In genomic region chr8:110177359-110178155, GRCm38 (mm10) we compare ENCODE assay signal across 8 mouse cellular contexts. TPM values are rescaled to one million over a fixed set of nuclear protein-coding genes. Genes with fewer than 3 reads are reported as not detected.
DNase-seq lines count a peak whose midpoint lies in the region; ATAC-seq and TF ChIP-seq lines count a peak whose summit lies in the region.

No protein-coding gene starts in this region.

- TF ChIP-seq CTCF in layer of hippocampus, adult 2 months (conservative IDR thresholded peaks at IDR 0.05): no peak; the same call in 1 of the 2 replicates
- TF ChIP-seq CTCF in cerebellum, adult 2 months (IDR thresholded peaks at IDR 0.05; ENCODE audit: borderline replicate concordance, insufficient read depth, low read depth, low read length): no peak
- TF ChIP-seq CTCF in stomach, postnatal 0 days (IDR thresholded peaks at IDR 0.05; ENCODE audit: low read depth): no peak

- TF ChIP-seq EP300 in stomach, postnatal 0 days (optimal IDR thresholded peaks at IDR 0.05): no peak

- TF ChIP-seq POLR2A in cerebellum, adult 2 months (IDR thresholded peaks at IDR 0.05; ENCODE audit: borderline replicate concordance, insufficient read depth, low read length): no peak

- 4% methylated on average over 22 of the region's 22 CpGs for WGBS in cerebellum, adult 2 months
- WGBS in stomach, postnatal 0 days: 13% methylated on average over 22 of the region's 22 CpGs

- intact Hi-C loops in gastrocnemius, postnatal 36 days (cut with DNase I): no loop called here
- intact Hi-C loops in left cerebral cortex, postnatal 14 days (cut with DNase I): no loop called here

- H3K9me3 ChIP-seq in stomach, postnatal 0 days (ENCODE audit: control insufficient read depth, low read length): no peaks in the 10 kb centered on the region

- peaks cover 40% of the 10 kb centered on the region for H3K4me1 ChIP-seq in cerebellum, adult 2 months (ENCODE audit: control insufficient read depth, insufficient read depth, low read length)
- H3K4me1 ChIP-seq in stomach, postnatal 0 days (replicated peaks; ENCODE audit: control insufficient read depth, insufficient read depth): no peaks in the 10 kb centered on the region

- peak; percentile 38; the same call in 1 of the 2 replicates for ATAC-seq in stomach, postnatal 0 days (ENCODE audit: low FRiP score, low TSS enrichment)

- peak in 1 of 2 experiments; percentile 31 for DNase-seq in layer of hippocampus, adult 2 months (ENCODE audit: low spot score in 2 of 2)
- DNase-seq in layer of hippocampus, adult 8-10 months (ENCODE audit: low spot score in 2 of 2): no peak
- peak; percentile 94 to 96 for DNase-seq in cerebellum, adult 2 months
- peak; percentile 7 to 16 for DNase-seq in gastrocnemius, postnatal 36 days
- DNase-seq in left cerebral cortex, postnatal 14 days (ENCODE audit: low spot score in 2 of 2): peak; percentile 40 to 43
- peak; percentile 22 for DNase-seq in stomach, postnatal 0 days (ENCODE audit: low spot score)
- no peak for DNase-seq in kidney, postnatal 36 days
- no peak for DNase-seq in thymus, postnatal 36 days

- H3K9ac ChIP-seq in stomach, postnatal 0 days (ENCODE audit: low read length): no peak overlapping the region

- H3K27ac ChIP-seq in layer of hippocampus, adult 2 months: no peak overlapping the region
- H3K27ac ChIP-seq in cerebellum, adult 2 months (ENCODE audit: insufficient read depth, low read length): peak overlapping the region; percentile 60
- no peak overlapping the region for H3K27ac ChIP-seq in stomach, postnatal 0 days (replicated peaks)

- 0 out of 2 replicates have a peak overlapping the region, but pooled peaks have one; percentile 18 for H3K4me3 ChIP-seq in layer of hippocampus, adult 2 months
- H3K4me3 ChIP-seq in cerebellum, adult 2 months (replicated peaks; ENCODE audit: insufficient read depth, low read depth, low read length): peak overlapping the region; percentile 11
- no peak overlapping the region for H3K4me3 ChIP-seq in stomach, postnatal 0 days (ENCODE audit: low read depth, low read length)

- H3K4me2 ChIP-seq in stomach, postnatal 0 days (replicated peaks; ENCODE audit: low read depth): no peak overlapping the region; the same call in 1 of the 2 replicates

- H3K27me3 ChIP-seq in cerebellum, adult 2 months (ENCODE audit: control insufficient read depth, insufficient read depth, low read length): no peaks in the 10 kb centered on the region
- H3K27me3 ChIP-seq in stomach, postnatal 0 days (ENCODE audit: control insufficient read depth, insufficient read depth, low read length): no peaks in the 10 kb centered on the region

- H3K36me3 ChIP-seq in stomach, postnatal 0 days (ENCODE audit: control insufficient read depth, insufficient read depth, low read length): no peaks in the 10 kb centered on the region

RNA-seq across cellular contexts. Expression of gene Calb2, which starts 9.5 kb away (rescaled TPM):
- 10 to 100 TPM; 32.4 to 41.5 TPM for total RNA-seq in layer of hippocampus, adult 2 months (2021)
- total RNA-seq in layer of hippocampus, adult 8-10 months (2022): 10 to 100 TPM; 36.3 to 41.0 (median 38.6) TPM
- polyA plus RNA-seq in cerebellum, adult 2 months (2012; rRNA removed): 542 and 550 TPM in 2 replicates
- total RNA-seq in gastrocnemius, postnatal 36 days (2021): not detected
- 10 to 100 TPM; 31.9 to 49.8 TPM for total RNA-seq in left cerebral cortex, postnatal 14 days (2021)
- polyA plus RNA-seq in stomach, postnatal 0 days (2015; fragmentation: Nextera tagmentation; extraction: Ambion mirVana): 0.17 and 0.19 TPM in 2 replicates

RNA-seq across cellular contexts. Expression of gene Cmtr2, which starts 37.9 kb away (rescaled TPM):
- 1 to 10 TPM; 5.9 TPM for total RNA-seq in layer of hippocampus, adult 2 months (2021)
- total RNA-seq in layer of hippocampus, adult 8-10 months (2022): 1 to 10 TPM; 5.7 to 6.8 (median 6.6) TPM
- polyA plus RNA-seq in cerebellum, adult 2 months (2012; rRNA removed): 13.2 and 13.8 TPM in 2 replicates
- 1 to 10 TPM; 2.1 to 3.2 TPM for total RNA-seq in gastrocnemius, postnatal 36 days (2021)
- 1 to 10 TPM; 4.0 to 4.4 TPM for total RNA-seq in left cerebral cortex, postnatal 14 days (2021)
- polyA plus RNA-seq in stomach, postnatal 0 days (2015; fragmentation: Nextera tagmentation; extraction: Ambion mirVana): 3.9 and 4.6 TPM in 2 replicates

Comparison
In these comparisons a context has a peak if more than half of its experiments do, and no peak if none do; other contexts are left out.
1. DNase-seq: peak in cerebellum, adult 2 months (2 of 2), gastrocnemius, postnatal 36 days (2 of 2), left cerebral cortex, postnatal 14 days (2 of 2) and stomach, postnatal 0 days (single experiment); none in layer of hippocampus, adult 8-10 months (0 of 2), kidney, postnatal 36 days (0 of 2) and thymus, postnatal 36 days (0 of 2).
2. RNA of gene Calb2, which starts 9.5 kb away (total RNA-seq): 31.9 to 49.8 TPM in left cerebral cortex, postnatal 14 days, 32.4 to 41.5 TPM in layer of hippocampus, adult 2 months and 36.3 to 41.0 TPM in layer of hippocampus, adult 8-10 months; not detected in gastrocnemius, postnatal 36 days; every median in the first group is over 10 times any median in the second.